Mouse (Mus musculus): Measurements from ENCODE around the gene Mast4. TPM values are rescaled to one million over a fixed set of nuclear protein-coding genes. Genes with fewer than 3 reads are reported as not detected.

Gene Mast4
- total and polyA plus RNA-seq, 3 experiments, result 2.7 to 7.0 TPM; not detected in 1

- Histone ChIP-seq H3K9me3 (replicated peaks; ENCODE audit: insufficient read depth, low read length) (no peaks in the 10 kb centered on the region), H3K4me1 (ENCODE audit: control insufficient read depth in 1 of 2, insufficient read depth in 2 of 2, low read length in 2 of 2) (peaks cover 0 to 3% of the 10 kb centered on the region in 2 experiments; a peak in 1 of 4 replicates), H3K9ac (ENCODE audit: control insufficient read depth, low read depth, low read length, poor library complexity, severe bottlenecking) (no peak overlapping the region), H3K27me3 (ENCODE audit: control insufficient read depth in 1 of 2, insufficient read depth in 2 of 2, low read length in 2 of 2) (no peaks in the 10 kb centered on the region), H3K79me2 (ENCODE audit: control insufficient read depth, insufficient read depth, low read length, poor library complexity) (no peaks in the 10 kb centered on the region), H3K36me3 (ENCODE audit: control insufficient read depth in 1 of 2, insufficient read depth in 2 of 2, low read length in 2 of 2) (no peaks in the 10 kb centered on the region), H3K27ac (ENCODE audit: control insufficient read depth, low read depth, low read length) (no peak overlapping the region), H3K4me3 (ENCODE audit: control insufficient read depth in 1 of 2, insufficient read depth in 1 of 2, low read depth in 2 of 2, low read length in 2 of 2) (no peak overlapping the region)
- no peak for DNase-seq (ENCODE audit: low read depth, low spot score)
- TF ChIP-seq USF2 (IDR thresholded peaks at IDR 0.05; ENCODE audit: borderline replicate concordance in 1 of 2, insufficient read depth in 1 of 2, low read depth in 1 of 2, low read length in 2 of 2), result no peak
- TF ChIP-seq MYB (IDR thresholded peaks at IDR 0.05; ENCODE audit: low read depth, low read length), result no peak
- TF ChIP-seq MAX (IDR thresholded peaks at IDR 0.05; ENCODE audit: low read length), result no peak
- TF ChIP-seq TBP (IDR thresholded peaks at IDR 0.05; ENCODE audit: low read depth, low read length), result no peak
- TF ChIP-seq KAT2A (conservative IDR thresholded peaks at IDR 0.05; ENCODE audit: low read depth, low read length), result no peak
- TF ChIP-seq ZNF384 (IDR thresholded peaks at IDR 0.05; ENCODE audit: low read depth, low read length), result no peak
- TF ChIP-seq MYC (IDR thresholded peaks at IDR 0.05; ENCODE audit: low read depth, low read length), result no peak
- no peak for TF ChIP-seq POLR2A (IDR thresholded peaks at IDR 0.05; ENCODE audit: control insufficient read depth in 1 of 2, insufficient read depth in 1 of 2, low read depth in 1 of 2, low read length in 2 of 2, poor library complexity in 1 of 2)
- no peak for TF ChIP-seq RCOR1 (IDR thresholded peaks at IDR 0.05; ENCODE audit: low read depth, low read length)
- TF ChIP-seq CTCF (IDR thresholded peaks at IDR 0.05 in 2 of 3, conservative IDR thresholded peaks at IDR 0.05 in 1 of 3; ENCODE audit: control insufficient read depth in 1 of 3, insufficient read depth in 1 of 3, low read depth in 2 of 3, low read length in 3 of 3, poor library complexity in 1 of 3, severe bottlenecking in 1 of 3), result no peak
- no peak for TF ChIP-seq MAZ (IDR thresholded peaks at IDR 0.05; ENCODE audit: low read depth, low read length)
- TF ChIP-seq MXI1 (IDR thresholded peaks at IDR 0.05; ENCODE audit: low read depth, low read length), result no peak
- no peak for TF ChIP-seq NRF1 (IDR thresholded peaks at IDR 0.05; ENCODE audit: insufficient read depth, low read depth, low read length, poor library complexity, severe bottlenecking)
- no peak for TF ChIP-seq SIN3A (IDR thresholded peaks at IDR 0.05; ENCODE audit: low read length)
- TF ChIP-seq TAL1 (IDR thresholded peaks at IDR 0.05; ENCODE audit: low read length), result no peak
- TF ChIP-seq SMC3 (IDR thresholded peaks at IDR 0.05; ENCODE audit: low read depth, low read length), result no peak
- TF ChIP-seq MAFK (IDR thresholded peaks at IDR 0.05; ENCODE audit: borderline replicate concordance, low read depth, low read length), result no peak
- no peak for TF ChIP-seq POLR2AphosphoS2 (IDR thresholded peaks at IDR 0.05; ENCODE audit: low read length)
- TF ChIP-seq JUND (IDR thresholded peaks at IDR 0.05; ENCODE audit: low read depth, low read length), result no peak
- no peak for TF ChIP-seq GABPA (IDR thresholded peaks at IDR 0.05; ENCODE audit: low read depth, low read length)
Measured at GRCm38 (mm10) chr13:102914800-102915199, 419.5 kb downstream of the Mast4 start.

GRCm38 (mm10) chr13:102913919-102914318 is 420.4 kb downstream of the Mast4 start:
- H3K27ac ChIP-seq (ENCODE audit: control insufficient read depth, low read depth, low read length), result no peak overlapping the region
- TF ChIP-seq E2F4 (IDR thresholded peaks at IDR 0.05; ENCODE audit: borderline replicate concordance, low read depth, low read length), result no peak
- TF ChIP-seq UBTF (IDR thresholded peaks at IDR 0.05; ENCODE audit: borderline replicate concordance, insufficient read depth, low read depth, low read length), result no peak
- no peak for TF ChIP-seq NELFE (IDR thresholded peaks at IDR 0.05; ENCODE audit: low read depth, low read length)
- TF ChIP-seq HCFC1 (IDR thresholded peaks at IDR 0.05; ENCODE audit: low read depth, low read length), result no peak
- no peak for TF ChIP-seq RAD21 (IDR thresholded peaks at IDR 0.05; ENCODE audit: low read depth, low read length)
- TF ChIP-seq RCOR1 (IDR thresholded peaks at IDR 0.05; ENCODE audit: low read depth, low read length), result no peak
- no peak for TF ChIP-seq POLR2A (IDR thresholded peaks at IDR 0.05; ENCODE audit: control insufficient read depth in 1 of 2, insufficient read depth in 1 of 2, low read depth in 1 of 2, low read length in 2 of 2, poor library complexity in 1 of 2)
- no peak for TF ChIP-seq BHLHE40 (IDR thresholded peaks at IDR 0.05; ENCODE audit: borderline replicate concordance, low read depth, low read length)
- TF ChIP-seq TBP (IDR thresholded peaks at IDR 0.05; ENCODE audit: low read depth, low read length), result no peak
- no peak for TF ChIP-seq CHD2 (IDR thresholded peaks at IDR 0.05; ENCODE audit: low read length)
- no peak for TF ChIP-seq POLR2AphosphoS2 (IDR thresholded peaks at IDR 0.05; ENCODE audit: low read length)
- no peak for TF ChIP-seq MYB (IDR thresholded peaks at IDR 0.05; ENCODE audit: low read depth, low read length)
- no peak for TF ChIP-seq CTCF (IDR thresholded peaks at IDR 0.05 in 2 of 3, conservative IDR thresholded peaks at IDR 0.05 in 1 of 3; ENCODE audit: control insufficient read depth in 1 of 3, insufficient read depth in 1 of 3, low read depth in 2 of 3, low read length in 3 of 3, poor library complexity in 1 of 3, severe bottlenecking in 1 of 3)
- TF ChIP-seq MAZ (IDR thresholded peaks at IDR 0.05; ENCODE audit: low read depth, low read length), result no peak
- no peak for TF ChIP-seq KAT2A (conservative IDR thresholded peaks at IDR 0.05; ENCODE audit: low read depth, low read length)
- TF ChIP-seq JUND (IDR thresholded peaks at IDR 0.05; ENCODE audit: low read depth, low read length), result no peak
- no peak for TF ChIP-seq ZMIZ1 (IDR thresholded peaks at IDR 0.05; ENCODE audit: low read depth, low read length)
- TF ChIP-seq TCF12 (IDR thresholded peaks at IDR 0.05; ENCODE audit: low read depth, low read length), result no peak
- no peaks in the 10 kb centered on the region for H3K79me2 ChIP-seq (ENCODE audit: control insufficient read depth, insufficient read depth, low read length, poor library complexity)
- H3K36me3 ChIP-seq (ENCODE audit: control insufficient read depth in 1 of 2, insufficient read depth in 2 of 2, low read length in 2 of 2), result no peaks in the 10 kb centered on the region
- H3K4me1 ChIP-seq (ENCODE audit: control insufficient read depth in 1 of 2, insufficient read depth in 2 of 2, low read length in 2 of 2), result peaks cover 0 to 3% of the 10 kb centered on the region in 2 experiments; a peak in 1 of 4 replicates
- no peak overlapping the region for H3K4me3 ChIP-seq (ENCODE audit: control insufficient read depth in 1 of 2, insufficient read depth in 1 of 2, low read depth in 2 of 2, low read length in 2 of 2)
- H3K9me3 ChIP-seq (replicated peaks; ENCODE audit: insufficient read depth, low read length), result no peaks in the 10 kb centered on the region
- no peak for DNase-seq (ENCODE audit: low read depth, low spot score)
- no peaks in the 10 kb centered on the region for H3K27me3 ChIP-seq (ENCODE audit: control insufficient read depth in 1 of 2, insufficient read depth in 2 of 2, low read length in 2 of 2)
- H3K9ac ChIP-seq (ENCODE audit: control insufficient read depth, low read depth, low read length, poor library complexity, severe bottlenecking), result no peak overlapping the region

Data from MEL (cell line).